Mouse (Mus musculus) liver, adult 2 months (tissue): Measurements from ENCODE around the gene Sox15. TPM values are rescaled to one million over a fixed set of nuclear protein-coding genes. Genes with fewer than 3 reads are reported as not detected.

Experiments used
- DNase-seq: peaks from one replicate; pipeline ENCODE4 v3.0.0-alpha.2; 2011; ENCODE audit warnings: low read depth, low spot score; ENCODE audit errors: extremely low read depth
- H3K27ac ChIP-seq: fragments of 200-500 bp; replicated peaks from 2 replicates; pipeline ENCODE4 v1.5.1; 2012; ENCODE audit warnings: low read depth, mild to moderate bottlenecking, control low read depth, inconsistent platforms, low read length; ENCODE audit not compliant: insufficient read depth
- H3K27me3 ChIP-seq: fragments of 200-500 bp; 2 replicates; pipeline ENCODE4 v1.6.1; 2012; ENCODE audit warnings: mild to moderate bottlenecking, moderate library complexity, low read length, inconsistent platforms; ENCODE audit not compliant: control insufficient read depth, insufficient read depth
- H3K36me3 ChIP-seq: fragments of 200-500 bp; 2 replicates; pipeline ENCODE4 v1.6.1; 2012; ENCODE audit warnings: low read length, inconsistent platforms; ENCODE audit not compliant: control insufficient read depth, insufficient read depth
- H3K4me1 ChIP-seq: fragments of 200-500 bp; 2 replicates; pipeline ENCODE4 v1.6.1; 2011; ENCODE audit warnings: low read length; ENCODE audit not compliant: control insufficient read depth, insufficient read depth
- H3K4me3 ChIP-seq: fragments of 200-500 bp; 2 replicates; pipeline ENCODE4 v1.5.1; 2011; ENCODE audit warnings: low read depth, mild to moderate bottlenecking, control low read depth, low read length, moderate library complexity; ENCODE audit not compliant: insufficient read depth
- H3K79me2 ChIP-seq: fragments of 200-500 bp; 2 replicates; pipeline ENCODE4 v1.6.1; 2012; ENCODE audit warnings: inconsistent platforms, mild to moderate bottlenecking, low read length, moderate library complexity; ENCODE audit not compliant: control insufficient read depth, insufficient read depth
- H3K9ac ChIP-seq: fragments of 200-500 bp; 2 replicates; pipeline ENCODE4 v1.6.1; 2012; ENCODE audit warnings: low read depth, mild to moderate bottlenecking, control low read depth, inconsistent platforms, low read length
- CTCF ChIP-seq: fragments of 200-500 bp; IDR thresholded peaks from 2 replicates; pipeline ENCODE4 v1.5.1; 2011; ENCODE audit warnings: low read depth, low read length, control low read depth
- POLR2A ChIP-seq: fragments of 200-500 bp; IDR thresholded peaks from 2 replicates; pipeline ENCODE4 v1.6.1; 2011; ENCODE audit warnings: low read length, control low read depth; ENCODE audit not compliant: insufficient read depth; ENCODE audit errors: extremely low read depth
- WGBS: fragments of 180-500 bp; shearing (Covaris S2); methylation state at CpG from one replicate; pipeline ENCODE4 v1.1.7; 2018; 5-methylcytosine and 5-hydroxymethylcytosine counted together
- polyA plus RNA-seq: library from polyadenylated mRNA; depleted of rRNA; stranded (reverse); fragments of >200 nt; gene quantifications from 2 replicates; pipeline ENCODE4 v1.2.3, GENCODE M21; 2012
- total RNA-seq: library from RNA; depleted of rRNA; stranded (reverse); fragments of >200 nt; gene quantifications from 2 replicates; pipeline ENCODE4 v1.2.3, GENCODE M21; 2014

Gene Sox15
- total and polyA plus RNA-seq, 2 experiments = 0.21 TPM; not detected in 1

DNA sequence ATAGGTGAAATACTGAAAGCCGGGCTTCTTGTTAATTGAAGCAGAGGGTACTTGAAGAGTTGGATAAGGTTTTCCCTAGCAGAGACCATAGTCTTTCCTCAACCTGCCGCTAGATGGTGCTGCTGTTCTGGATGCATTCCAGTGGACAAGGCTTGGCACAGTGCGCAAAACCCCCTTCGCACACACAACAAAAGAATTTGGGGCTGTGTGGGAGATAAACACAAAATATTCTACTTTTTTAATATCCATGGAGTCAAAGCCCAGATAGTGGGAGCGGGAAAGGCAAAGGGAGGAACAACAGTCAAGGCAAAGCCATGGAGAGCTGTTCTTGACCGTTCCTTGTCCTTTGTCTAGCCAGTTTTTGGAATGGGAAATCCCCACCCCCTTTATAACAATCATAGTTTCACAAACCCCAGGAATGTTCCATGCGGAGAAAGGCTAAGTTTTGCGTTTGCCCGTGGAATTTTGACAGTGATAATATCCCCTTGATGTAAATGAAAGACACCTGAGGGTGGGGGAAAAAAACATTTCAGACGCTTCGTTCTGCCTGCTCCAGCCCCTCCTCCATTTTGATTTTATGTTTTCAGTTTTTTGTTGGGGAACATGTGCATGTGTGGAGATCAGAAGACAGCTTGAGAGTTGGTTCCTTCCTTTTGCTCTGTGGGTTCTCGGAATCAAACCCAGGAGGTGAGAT is 27.9 kb downstream of the Sox15 start:
- 26% methylated on average over 12 of the region's 12 CpGs for WGBS
- Histone ChIP-seq H3K79me2 (peaks cover 11% of the 10 kb centered on the region; the same call in 1 of the 2 replicates), H3K27ac (no peak overlapping the region), H3K36me3 (peaks cover 6% of the 10 kb centered on the region), H3K4me1 (peaks cover 11% of the 10 kb centered on the region), H3K9ac (no peak overlapping the region), H3K27me3 (no peaks in the 10 kb centered on the region), H3K4me3 (no peak overlapping the region)
- peak; percentile 66 for DNase-seq
- no peak for TF ChIP-seq POLR2A
- peak; percentile 87 for TF ChIP-seq CTCF

GRCm38 (mm10) chr11:69683576-69683975 is 28.5 kb downstream of the Sox15 start:
- H3K9ac ChIP-seq = no peak overlapping the region
- peaks cover 11% of the 10 kb centered on the region; the same call in 1 of the 2 replicates for H3K79me2 ChIP-seq
- H3K4me3 ChIP-seq = no peak overlapping the region
- no peak overlapping the region for H3K27ac ChIP-seq
- no peaks in the 10 kb centered on the region; the same call in 1 of the 2 replicates for H3K36me3 ChIP-seq
- no peak for DNase-seq
- 82% methylated on average over 7 of the region's 7 CpGs for WGBS
- peaks cover 11% of the 10 kb centered on the region for H3K4me1 ChIP-seq
- TF ChIP-seq POLR2A = no peak
- TF ChIP-seq CTCF = no peak
- no peaks in the 10 kb centered on the region for H3K27me3 ChIP-seq

DNA sequence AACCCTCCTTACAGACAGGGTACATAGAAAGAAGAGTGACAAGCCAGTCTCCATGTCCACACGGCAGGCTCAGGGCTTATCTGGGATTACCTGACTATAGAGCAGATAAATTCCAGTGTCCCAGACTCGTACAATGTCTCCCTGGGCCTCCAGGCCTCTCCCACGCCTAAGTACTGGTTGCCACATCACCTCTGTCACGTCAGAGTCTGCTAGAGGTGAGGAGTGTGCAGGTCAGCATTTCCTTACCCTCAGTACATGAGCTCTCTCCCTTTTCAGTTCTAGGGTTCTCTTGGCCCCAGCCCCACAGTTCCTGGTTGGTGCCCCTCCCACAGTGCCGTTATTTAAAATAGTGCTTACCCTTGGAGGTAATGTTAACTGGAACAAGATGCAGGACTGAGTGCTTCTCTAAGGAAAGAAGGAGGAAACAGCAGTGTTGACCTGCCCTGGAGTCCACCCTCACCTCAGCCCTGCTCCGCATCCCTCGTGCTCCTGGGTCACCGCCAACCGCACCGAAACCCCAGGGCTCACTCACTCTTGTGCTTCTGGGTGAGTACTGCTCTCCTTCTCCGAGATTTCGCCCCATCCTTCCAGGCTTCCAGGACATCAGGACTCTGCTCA is 29.1 kb downstream of the Sox15 start:
- Histone ChIP-seq H3K27me3 (no peaks in the 10 kb centered on the region), H3K4me3 (no peak overlapping the region), H3K36me3 (no peaks in the 10 kb centered on the region), H3K79me2 (peaks cover 11% of the 10 kb centered on the region; the same call in 1 of the 2 replicates), H3K9ac (no peak overlapping the region), H3K4me1 (peaks cover 11% of the 10 kb centered on the region), H3K27ac (no peak overlapping the region)
- no peak for DNase-seq
- TF ChIP-seq POLR2A (no peak), CTCF (no peak)
- WGBS = 81% methylated on average over 12 of the region's 12 CpGs

DNA sequence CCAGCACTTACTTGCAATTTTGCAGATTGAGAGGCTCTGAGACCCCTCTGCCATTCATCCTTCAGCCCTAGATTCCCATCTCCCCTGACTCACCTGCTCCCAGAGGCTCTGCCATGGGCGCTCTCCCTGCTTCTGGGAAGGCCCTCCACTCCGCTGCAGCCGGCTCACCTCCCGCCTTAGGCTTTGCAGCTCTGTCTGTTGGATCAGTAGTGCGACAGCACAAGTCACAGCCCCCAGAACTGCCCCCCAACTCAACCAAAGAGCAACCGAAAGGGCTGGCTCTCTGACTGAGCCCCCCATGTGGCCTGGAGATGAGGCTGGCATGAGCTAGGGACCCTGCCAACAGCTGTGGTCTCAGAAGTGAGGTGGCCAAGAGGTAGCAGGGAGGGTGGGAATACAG is 29.8 kb downstream of the Sox15 start:
- WGBS = 95% methylated on average over 6 of the region's 6 CpGs
- peak overlapping the region; percentile 80 for H3K27ac ChIP-seq
- peaks cover 11% of the 10 kb centered on the region; the same call in 1 of the 2 replicates for H3K79me2 ChIP-seq
- H3K9ac ChIP-seq = peak overlapping the region; percentile 38
- TF ChIP-seq POLR2A = no peak
- TF ChIP-seq CTCF = no peak
- no peaks in the 10 kb centered on the region for H3K27me3 ChIP-seq
- no peaks in the 10 kb centered on the region for H3K36me3 ChIP-seq
- H3K4me1 ChIP-seq = peaks cover 11% of the 10 kb centered on the region
- H3K4me3 ChIP-seq = no peak overlapping the region
- DNase-seq = no peak

DNA sequence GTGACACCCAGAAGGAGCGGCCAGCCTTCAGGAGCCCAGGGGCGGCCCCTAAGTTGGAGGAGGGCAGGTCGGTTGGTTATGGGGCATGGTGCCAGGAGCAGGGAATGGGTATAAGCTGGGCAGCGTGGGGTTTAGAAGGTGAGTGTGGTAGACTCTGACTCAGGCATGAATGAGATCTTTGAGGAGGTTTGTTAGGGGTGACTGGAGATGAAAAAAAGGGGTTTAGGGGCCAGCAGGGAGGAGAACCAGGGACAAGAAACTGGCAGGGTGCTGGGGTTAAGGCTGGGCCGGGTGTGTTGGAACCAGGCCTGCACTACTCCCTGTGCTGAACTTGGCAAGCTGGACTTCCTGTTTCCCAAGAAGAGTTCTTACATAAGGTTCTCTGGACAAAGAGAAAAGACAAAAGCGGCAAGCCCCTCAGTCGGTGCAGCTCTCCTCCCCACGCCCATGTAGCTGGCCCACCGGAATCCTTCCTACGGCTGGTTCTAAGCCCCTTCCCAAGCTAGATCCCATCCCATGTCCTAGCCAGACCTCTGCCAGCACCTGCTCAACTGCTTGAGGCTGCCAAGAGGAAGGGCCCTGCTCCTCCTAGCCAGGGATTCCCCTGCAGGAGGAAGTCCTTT is 30.5 kb downstream of the Sox15 start, which contains the start of gene Tnfsf13:
Tnfsf13 (minus strand) TSS at position 259 of the 623 bp plus-strand sequence.
- Histone ChIP-seq H3K79me2 (peaks cover 8% of the 10 kb centered on the region; the same call in 1 of the 2 replicates), H3K4me3 (peak within 1 kb of the TSS; percentile 26), H3K9ac (peak within 1 kb of the TSS; percentile 54), H3K27ac (peak within 1 kb of the TSS; percentile 80), H3K4me1 (peaks cover 11% of the 10 kb centered on the region), H3K36me3 (no peaks in the 10 kb centered on the region), H3K27me3 (no peaks in the 10 kb centered on the region)
- 1% methylated on average over 10 of the region's 10 CpGs for WGBS
- TF ChIP-seq POLR2A (no peak), CTCF (no peak)
- peak; percentile 91 for DNase-seq

- Histone ChIP-seq H3K27ac (peak overlapping the region; percentile 44; the same call in 1 of the 2 replicates), H3K9ac (no peak overlapping the region), H3K79me2 (peaks cover 3% of the 10 kb centered on the region; the same call in 1 of the 2 replicates), H3K36me3 (no peaks in the 10 kb centered on the region), H3K4me1 (peaks cover 9% of the 10 kb centered on the region), H3K4me3 (no peak overlapping the region), H3K27me3 (no peaks in the 10 kb centered on the region)
- 7% methylated on average over 4 of the region's 4 CpGs for WGBS
- peak; percentile 35 for DNase-seq
- no peak for TF ChIP-seq CTCF
- no peak for TF ChIP-seq POLR2A
Measured at GRCm38 (mm10) chr11:69686377-69686776, 31.3 kb downstream of the Sox15 start.
